Mouse (Mus musculus): ENCODE results near the gene Camk2b.

Camk2b gene

GRCm38 (mm10) chr11:6053386-6053785 is 12.8 kb downstream of the Camk2b start:
- DNase-seq (ENCODE audit: extremely low spot score, low read depth, low spot score) = no peak

GRCm38 (mm10) chr11:6050066-6050560 is 16.0 kb downstream of the Camk2b start:
- DNase-seq (ENCODE audit: extremely low spot score, low read depth, low spot score) = no peak

GRCm38 (mm10) chr11:6048208-6048607 is 18.0 kb downstream of the Camk2b start:
- no peak for DNase-seq (ENCODE audit: extremely low spot score, low read depth, low spot score)

- no peak for DNase-seq (ENCODE audit: extremely low spot score, low read depth, low spot score)
Measured at GRCm38 (mm10) chr11:6038929-6039328, 27.2 kb downstream of the Camk2b start.

DNA sequence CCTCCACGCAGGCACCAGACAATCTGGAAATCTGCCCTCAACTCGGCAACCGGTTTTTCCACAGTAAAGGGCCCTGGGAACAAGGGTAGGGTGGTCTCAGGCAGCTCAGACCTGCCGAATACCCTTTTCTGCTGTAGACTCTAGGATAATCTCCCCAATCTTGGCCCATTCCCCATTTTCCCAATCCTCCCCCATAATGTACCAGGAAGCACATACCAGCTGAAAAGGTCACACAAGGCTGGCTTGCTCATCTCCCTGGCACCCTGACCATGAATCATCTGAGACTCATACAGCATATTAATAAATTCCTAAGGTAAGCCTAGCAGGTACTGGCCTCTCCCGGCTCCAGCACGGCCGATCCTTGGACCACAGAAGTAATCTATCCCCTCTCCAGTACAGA is 28.5 kb downstream of the Camk2b start:
- no peak for DNase-seq (ENCODE audit: extremely low spot score, low read depth, low spot score)

DNA sequence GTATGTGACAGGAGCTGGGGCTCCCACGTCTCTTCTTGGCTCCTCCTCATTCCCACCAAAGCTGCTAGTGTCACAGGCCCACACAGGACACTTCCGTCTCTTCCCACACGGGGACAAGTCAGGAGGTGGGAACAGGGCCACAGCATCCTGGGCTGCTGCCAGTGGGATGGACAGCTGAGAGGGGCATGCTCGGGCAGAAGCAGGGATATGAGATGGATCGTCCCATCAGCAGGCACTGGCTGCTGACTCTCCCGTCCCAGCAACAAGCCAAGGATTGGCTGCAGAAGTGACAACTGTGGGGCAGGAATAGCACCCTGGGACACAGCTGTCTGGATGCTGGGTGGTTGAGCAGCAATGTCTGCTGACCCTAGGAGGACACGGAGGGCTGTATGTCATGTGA is 29.0 kb downstream of the Camk2b start:
- DNase-seq (ENCODE audit: extremely low spot score, low read depth, low spot score) = no peak

DNA sequence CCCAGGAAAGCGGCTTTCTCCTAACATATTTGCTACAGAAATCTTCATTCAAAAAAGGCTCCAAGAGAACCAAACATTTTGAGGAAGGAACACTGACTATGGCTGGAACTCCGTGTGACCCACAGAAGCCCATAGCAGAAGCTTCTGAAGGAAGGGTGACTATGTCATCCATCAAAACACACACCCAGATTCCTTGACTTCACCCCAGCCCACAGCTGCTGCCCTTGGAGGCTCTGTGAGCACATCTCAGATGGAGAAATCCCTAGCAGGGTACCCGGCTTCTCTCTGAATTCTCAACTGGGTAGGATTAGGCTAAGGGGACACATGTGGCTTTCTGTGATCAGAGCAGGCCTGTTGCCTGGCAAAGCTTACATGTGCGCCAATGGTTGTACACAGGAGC is 29.7 kb downstream of the Camk2b start:
- no peak for DNase-seq (ENCODE audit: extremely low spot score, low read depth, low spot score)

DNA sequence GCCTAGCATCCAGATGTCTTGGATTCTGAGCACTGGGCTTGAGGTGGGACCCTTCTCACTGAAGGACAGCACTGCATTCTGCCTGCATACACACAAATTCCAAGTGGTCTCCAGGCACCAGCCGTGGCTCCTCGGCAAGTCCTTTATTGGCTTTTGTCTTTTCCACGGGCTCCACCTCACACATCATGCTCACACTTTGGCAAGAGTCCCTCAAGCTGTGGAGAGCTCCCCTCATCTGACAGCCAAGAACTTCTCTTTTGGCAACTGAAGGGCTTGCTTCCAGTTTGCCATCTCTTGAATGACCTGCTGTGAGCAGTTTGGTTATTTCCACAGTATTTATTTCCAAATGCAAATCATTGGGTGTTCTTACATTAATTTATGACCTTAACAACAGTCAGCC is 30.6 kb downstream of the Camk2b start:
- DNase-seq (ENCODE audit: extremely low spot score, low read depth, low spot score) = no peak

GRCm38 (mm10) chr11:6034740-6035139 is 31.4 kb downstream of the Camk2b start:
- no peak for DNase-seq (ENCODE audit: extremely low spot score, low read depth, low spot score)

- DNase-seq (ENCODE audit: extremely low spot score, low read depth, low spot score) = no peak
Measured at GRCm38 (mm10) chr11:6033801-6034200, 32.4 kb downstream of the Camk2b start.

- DNase-seq (ENCODE audit: extremely low spot score, low read depth, low spot score) = no peak
Measured at GRCm38 (mm10) chr11:6033147-6033546, 33.0 kb downstream of the Camk2b start.

GRCm38 (mm10) chr11:6030650-6031049 is 35.5 kb downstream of the Camk2b start:
- DNase-seq (ENCODE audit: extremely low spot score, low read depth, low spot score) = no peak

GRCm38 (mm10) chr11:6029790-6030189 is 36.4 kb downstream of the Camk2b start:
- DNase-seq (ENCODE audit: extremely low spot score, low read depth, low spot score) = no peak

GRCm38 (mm10) chr11:6028911-6029310 is 37.3 kb downstream of the Camk2b start:
- no peak for DNase-seq (ENCODE audit: extremely low spot score, low read depth, low spot score)

- DNase-seq (ENCODE audit: extremely low spot score, low read depth, low spot score) = no peak
Measured at GRCm38 (mm10) chr11:6026361-6026760, 39.8 kb downstream of the Camk2b start.

- DNase-seq (ENCODE audit: extremely low spot score, low read depth, low spot score) = no peak
Measured at GRCm38 (mm10) chr11:6024923-6025652, 41.1 kb downstream of the Camk2b start.

GRCm38 (mm10) chr11:6020897-6021839 is 45.0 kb downstream of the Camk2b start:
- DNase-seq (ENCODE audit: extremely low spot score, low read depth, low spot score) = no peak

DNA sequence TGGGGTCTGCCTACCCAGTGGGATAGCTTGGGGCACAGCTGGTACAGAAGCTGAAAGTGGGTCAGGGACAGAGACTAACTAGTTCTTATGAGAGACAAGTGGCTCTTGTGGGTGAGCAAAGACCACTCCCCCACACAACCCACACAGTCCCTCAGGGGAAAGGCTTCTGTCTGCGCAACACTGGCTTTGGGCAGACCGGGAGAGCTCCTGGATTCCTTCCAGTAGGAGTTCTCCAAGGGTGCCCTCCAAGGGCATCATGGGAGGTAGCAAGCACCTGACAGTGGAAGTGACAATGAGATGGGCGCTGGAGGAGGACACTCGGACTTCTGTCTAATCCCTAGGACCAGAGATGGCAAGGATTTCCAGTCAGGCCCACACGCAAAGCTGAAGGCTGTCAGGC is 45.8 kb downstream of the Camk2b start:
- no peak for DNase-seq (ENCODE audit: extremely low spot score, low read depth, low spot score)

- no peak for DNase-seq (ENCODE audit: extremely low spot score, low read depth, low spot score)
Measured at GRCm38 (mm10) chr11:6018218-6019010, 47.7 kb downstream of the Camk2b start.

GRCm38 (mm10) chr11:6017484-6018140 is 48.5 kb downstream of the Camk2b start:
- DNase-seq (ENCODE audit: extremely low spot score, low read depth, low spot score) = no peak

Measured in hindlimb bud, embryonic 11.5 days (tissue).